Mouse (Mus musculus) lung, postnatal 14 days (tissue): Measurements from ENCODE around the gene Xirp2.
"Not testable (repeated sequence)": the region's sequence is repeated elsewhere in the genome, so short reads cannot be mapped to it uniquely, and the experiment has no call there.

ENCODE experiments used
- DNase-seq: peaks from one replicate; pipeline ENCODE4 v3.0.0; 2021

Gene Xirp2

GRCm38 (mm10) chr2:67445780-67446179 is at the start of gene Xirp2:
Xirp2 (plus strand) TSS chr2:67446002.
- no peak for DNase-seq

DNA sequence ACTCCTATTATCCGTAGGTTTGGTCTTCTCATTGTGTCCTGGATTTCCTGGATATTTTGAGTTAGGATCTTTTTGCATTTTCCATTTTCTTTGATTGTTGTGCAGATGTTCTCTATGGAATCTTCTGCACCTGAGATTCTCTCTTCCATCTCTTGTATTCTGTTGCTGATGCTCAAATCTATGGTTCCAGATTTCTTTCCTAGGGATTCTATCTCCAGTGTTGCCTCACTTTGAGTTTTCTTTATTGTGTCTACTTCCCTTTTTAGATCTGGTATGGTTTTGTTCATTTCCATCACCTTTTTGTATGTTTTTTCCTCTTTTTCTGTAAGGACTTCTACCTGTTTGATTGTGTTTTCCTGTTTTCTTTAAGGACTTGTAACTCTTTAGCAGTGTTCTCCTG is 32.4 kb upstream of the Xirp2 start, which contains the start of gene Gm21830:
Gene Gm21830 (plus strand): TSS at position 301 of the 400 bp plus-strand sequence.
- not testable (repeated sequence) for DNase-seq

DNA sequence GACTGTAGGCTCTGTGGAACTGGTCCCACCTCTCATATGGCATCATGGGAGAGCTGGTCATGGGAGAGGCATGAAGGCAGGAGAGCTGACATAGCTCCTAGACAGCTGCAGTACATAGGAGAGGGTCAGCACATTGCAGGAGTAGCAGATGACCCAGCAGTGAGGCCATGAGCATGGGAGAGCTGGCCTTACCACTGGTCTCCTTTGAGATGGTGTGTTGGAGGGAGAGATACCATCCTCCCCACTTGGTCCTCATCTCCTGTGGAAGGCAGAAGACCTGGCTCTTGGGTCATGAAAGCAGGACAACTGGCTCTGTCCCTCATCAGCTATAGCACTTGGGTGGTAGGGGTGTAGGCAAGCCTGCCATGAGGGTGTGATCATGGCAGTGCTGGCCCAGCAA is 24.9 kb upstream of the Xirp2 start:
- DNase-seq: no peak

DNA sequence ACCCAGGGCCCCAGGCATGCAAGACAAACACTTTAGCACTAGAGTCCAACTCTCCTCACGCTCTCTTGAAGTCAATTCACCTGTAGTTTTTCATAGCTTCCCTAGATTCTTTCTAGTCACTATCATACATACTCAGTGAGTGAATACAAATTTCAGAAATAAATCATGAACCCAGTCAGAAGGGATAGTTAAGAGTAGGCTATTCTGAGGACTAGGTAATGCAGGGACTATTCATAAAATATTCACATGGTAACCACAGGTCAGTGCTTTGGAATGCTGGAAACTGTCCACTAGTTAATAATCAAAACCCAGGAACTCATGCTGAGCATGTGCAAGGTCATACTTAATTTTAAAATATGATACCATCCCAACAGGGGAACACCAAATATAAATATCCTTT is 23.0 kb upstream of the Xirp2 start:
- no peak for DNase-seq

GRCm38 (mm10) chr2:67433081-67433480 is 12.7 kb upstream of the Xirp2 start, which contains the start of gene Gm26727:
Gm26727 (minus strand) TSS chr2:67433181.
- no peak for DNase-seq

DNA sequence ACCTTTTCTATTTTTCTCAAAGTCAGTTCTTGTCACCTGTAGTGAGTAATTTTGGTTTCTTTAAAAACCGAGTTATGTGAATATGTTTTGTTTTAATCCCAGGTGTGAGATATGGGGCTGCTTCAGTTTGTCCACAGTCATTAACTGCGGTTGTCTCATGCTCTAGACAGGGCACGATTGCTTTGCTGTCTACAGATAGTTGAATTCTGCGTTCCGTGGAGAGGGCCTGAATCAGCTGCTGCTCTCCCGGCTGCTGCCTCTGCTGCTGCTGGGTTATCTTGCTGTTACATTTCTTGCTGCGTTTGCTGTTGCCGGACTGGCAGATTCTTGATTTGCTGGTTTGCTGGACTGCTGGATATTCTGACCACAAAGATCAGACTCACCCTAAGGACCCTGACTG is 7.5 kb upstream of the Xirp2 start:
- DNase-seq: no peak

DNA sequence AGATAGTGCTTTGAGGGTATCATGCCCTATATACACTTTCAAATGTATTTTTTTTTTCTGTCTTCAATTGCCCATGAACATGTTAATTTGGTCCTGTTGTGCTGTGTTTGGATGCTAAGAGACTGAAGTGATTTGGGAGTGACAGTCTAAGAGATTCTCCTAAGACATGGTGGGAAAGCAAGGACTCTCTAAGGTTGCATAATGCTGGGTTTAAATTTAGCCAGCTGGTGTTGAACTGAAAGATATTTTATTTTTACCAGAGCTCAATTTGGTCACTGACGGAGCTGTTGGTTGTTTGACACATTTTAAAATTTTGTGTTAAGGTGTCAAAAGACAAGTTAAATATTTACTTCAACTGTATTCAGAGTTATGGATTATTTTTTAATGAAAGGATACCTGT is 970 bp downstream of the Xirp2 start:
- DNase-seq: no peak

- no peak for DNase-seq
These were observed 1.4 kb downstream of the Xirp2 start for GRCm38 (mm10) chr2:67447206-67447605.

DNA sequence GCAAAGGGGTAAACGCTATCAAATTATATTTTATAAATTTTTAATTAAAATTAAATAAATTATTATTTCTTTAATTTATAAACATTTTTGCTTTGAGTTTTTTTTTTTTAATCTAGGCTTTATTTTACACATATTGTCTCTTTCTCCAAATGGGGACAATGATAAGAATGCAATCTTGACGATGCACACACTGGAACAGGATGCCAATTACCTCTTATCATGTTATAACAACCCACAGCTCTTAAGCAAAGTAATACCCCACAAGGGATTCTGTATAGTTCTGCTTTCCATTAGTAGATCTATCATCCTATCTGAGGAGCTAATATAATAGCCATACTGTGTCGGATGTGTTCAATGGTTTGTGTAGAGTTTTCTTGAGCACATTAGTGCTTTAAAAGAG is 15.1 kb downstream of the Xirp2 start:
- no peak for DNase-seq

- no peak for DNase-seq
These were observed 21.2 kb downstream of the Xirp2 start for GRCm38 (mm10) chr2:67467036-67467435.

DNA sequence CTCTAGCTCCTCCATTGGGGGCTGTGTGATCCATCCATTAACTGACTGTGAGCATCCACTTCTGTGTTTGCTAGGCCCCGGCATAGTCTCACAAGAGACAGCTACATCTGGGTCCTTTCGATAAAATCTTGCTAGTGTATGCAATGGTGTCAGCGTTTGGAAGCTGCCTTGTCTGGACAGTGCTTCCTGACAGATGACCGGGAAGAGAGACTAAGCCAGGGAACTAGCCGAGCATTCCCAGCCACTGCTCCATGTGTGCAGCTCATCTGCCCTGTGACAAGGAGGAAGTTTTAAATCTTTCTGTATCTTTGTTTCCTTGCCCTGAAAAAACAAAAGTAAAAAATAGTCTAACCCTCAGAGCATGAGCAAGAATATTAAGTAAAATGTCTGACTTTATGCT is 24.2 kb downstream of the Xirp2 start:
- DNase-seq: not testable (repeated sequence)

DNA sequence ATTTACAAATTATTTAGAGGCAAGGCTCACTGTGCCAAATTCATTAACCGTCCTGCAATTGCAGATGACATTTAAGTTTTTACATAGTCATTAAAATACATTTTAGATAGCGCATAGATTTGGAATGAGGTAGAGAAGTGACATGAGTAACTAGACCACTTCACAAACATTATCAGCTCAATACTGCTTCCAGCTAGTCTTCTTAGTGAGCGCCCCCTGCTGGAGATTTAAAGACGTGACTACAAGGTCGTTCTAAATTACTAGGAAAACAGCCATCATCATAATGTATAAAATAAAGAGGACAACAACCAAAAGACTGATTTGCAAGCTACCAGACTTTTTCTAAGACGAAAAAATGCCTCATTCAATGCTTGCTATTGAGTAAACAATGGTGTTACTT is 32.0 kb downstream of the Xirp2 start:
- peak; percentile 62 for DNase-seq

GRCm38 (mm10) chr2:67481051-67481450 is 35.2 kb downstream of the Xirp2 start:
- no peak for DNase-seq

GRCm38 (mm10) chr2:67486721-67487120 is 40.9 kb downstream of the Xirp2 start:
- no peak for DNase-seq

DNA sequence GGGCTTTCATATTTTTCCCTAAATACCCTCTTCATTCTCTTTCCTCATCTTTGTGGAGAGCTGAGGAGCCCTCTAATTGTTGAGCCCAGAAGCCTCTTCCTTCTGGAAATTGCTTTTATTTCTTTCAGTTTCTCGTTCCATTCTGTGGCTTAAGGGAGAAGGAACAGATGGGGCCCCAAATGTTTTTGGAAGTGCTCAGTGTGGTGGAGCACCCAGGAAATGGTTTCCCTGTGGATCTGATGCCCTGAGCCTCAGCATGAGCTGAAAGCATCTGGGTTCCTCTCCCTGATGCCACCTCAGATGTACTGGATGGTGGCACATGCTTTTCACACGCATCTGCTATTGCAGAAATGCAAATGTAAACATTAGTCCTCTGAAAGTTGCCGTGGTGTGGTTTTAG is 41.4 kb downstream of the Xirp2 start:
- DNase-seq: no peak

DNA sequence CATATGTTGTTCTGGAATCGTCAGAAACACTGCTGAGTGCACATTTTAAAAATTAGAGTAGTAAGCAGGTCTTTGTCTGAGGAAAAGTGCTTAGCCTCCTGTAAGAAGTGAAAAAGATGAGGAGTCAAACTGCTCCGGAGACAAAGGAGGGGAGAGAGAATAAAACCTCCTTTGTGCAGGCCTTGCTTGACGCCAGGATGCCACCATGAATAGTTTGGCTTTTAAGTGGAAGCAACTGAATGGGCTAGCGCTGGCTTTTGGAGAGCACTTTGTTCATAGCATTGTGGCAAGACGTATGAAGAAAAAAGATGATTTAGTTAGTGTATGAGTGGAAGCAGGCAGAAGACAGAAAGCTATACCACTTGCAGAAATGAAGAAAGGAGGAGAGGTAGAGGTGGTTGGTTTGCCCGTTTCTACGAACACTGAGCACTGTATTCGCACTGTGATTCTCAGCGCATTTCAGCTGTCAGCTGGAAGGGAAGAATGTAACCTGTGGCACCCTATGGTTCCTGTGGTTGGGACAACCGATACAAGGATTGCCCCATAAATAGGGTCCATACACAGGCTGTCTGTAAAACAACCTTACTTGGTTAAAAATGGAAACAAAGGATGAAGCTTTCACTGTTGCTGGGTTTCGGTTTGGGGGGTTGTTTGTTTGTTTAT is 42.8 kb downstream of the Xirp2 start:
- no peak for DNase-seq

- no peak for DNase-seq
These were observed 43.3 kb downstream of the Xirp2 start for GRCm38 (mm10) chr2:67489128-67489492.

DNA sequence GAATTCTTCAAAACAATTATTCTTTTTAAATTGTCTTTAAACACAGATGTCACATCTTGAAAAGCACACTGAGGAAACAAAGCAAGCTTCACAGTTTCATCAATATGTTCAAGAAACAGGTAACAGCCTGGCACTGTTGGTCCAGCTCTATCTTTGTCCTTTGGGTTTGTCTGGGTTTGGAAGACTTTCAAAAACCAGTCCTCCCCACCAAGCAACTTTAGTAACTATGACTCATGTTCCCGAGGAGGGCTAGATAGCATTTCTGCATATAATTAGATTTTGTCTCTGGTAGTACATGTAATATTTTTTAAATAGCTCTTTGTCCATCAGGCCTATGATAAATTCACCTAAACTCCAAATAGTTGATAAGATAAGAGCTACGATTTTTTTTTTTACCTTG is 59.7 kb downstream of the Xirp2 start:
- no peak for DNase-seq

GRCm38 (mm10) chr2:67516405-67516804 is 70.6 kb downstream of the Xirp2 start:
- no peak for DNase-seq

DNA sequence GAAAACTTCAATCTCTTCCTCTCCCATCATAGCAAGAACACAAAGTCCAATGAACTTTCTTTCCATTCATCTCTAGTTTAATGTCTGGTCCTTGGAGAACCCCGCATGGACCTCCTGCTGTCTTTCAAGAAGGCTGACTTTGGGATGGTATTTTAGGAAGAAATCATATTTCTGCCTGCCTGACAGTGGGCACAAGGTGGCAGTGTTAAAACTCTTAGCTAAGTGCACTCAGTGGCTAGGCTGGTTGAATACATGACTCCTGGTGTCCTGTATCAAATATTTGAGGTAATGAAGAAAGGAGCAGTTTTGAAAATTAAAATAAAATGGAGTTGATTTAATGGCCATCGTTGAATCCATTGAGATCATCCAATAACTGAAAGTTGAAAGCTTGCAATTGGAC is 89.5 kb downstream of the Xirp2 start:
- no peak for DNase-seq

DNA sequence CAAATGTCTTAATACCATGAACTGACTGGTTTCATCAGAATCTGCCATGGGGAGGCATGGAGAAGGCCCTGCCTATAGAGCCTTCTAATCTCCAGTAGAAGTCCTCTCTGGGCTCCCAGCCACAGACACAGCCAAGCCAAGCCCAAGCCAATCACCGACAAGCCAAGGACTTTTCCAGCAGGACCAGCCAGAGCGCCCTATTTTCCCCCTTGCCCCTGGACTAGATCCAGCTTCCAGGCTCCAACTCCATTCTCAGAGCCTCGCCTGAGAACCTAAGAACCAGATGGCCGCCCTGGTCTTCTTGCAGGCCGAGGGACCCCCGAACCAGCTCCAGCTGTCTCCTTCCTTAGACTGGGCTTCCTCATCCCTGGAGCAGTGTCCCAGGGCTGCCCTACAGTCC is 93.6 kb downstream of the Xirp2 start:
- no peak for DNase-seq

- no peak for DNase-seq
These were observed 96.3 kb downstream of the Xirp2 start for GRCm38 (mm10) chr2:67541957-67542696.

DNA sequence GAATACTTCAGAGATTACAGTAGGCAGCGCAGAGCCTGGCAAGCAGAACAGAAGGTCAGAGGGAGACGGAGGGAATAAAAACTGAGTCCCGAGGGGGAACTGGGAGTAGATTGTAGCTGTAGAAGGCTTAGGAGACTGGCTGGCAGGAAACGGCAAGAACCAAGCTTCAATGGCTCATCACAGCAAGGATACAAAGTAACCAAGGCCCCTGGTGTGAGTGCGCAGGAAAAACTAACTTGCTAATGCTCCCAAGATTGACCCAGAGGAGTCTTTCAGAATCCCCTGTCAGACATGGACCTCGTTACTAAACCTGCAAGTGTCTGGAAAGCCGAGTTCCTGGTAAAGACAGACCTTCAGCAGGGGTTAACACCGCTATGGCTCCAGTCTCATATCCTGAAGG is 98.6 kb downstream of the Xirp2 start:
- no peak for DNase-seq

- DNase-seq: peak; percentile 4
These were observed 119.2 kb downstream of the Xirp2 start for GRCm38 (mm10) chr2:67564851-67565479.
